Mouse (Mus musculus) MEL (cell line): ENCODE measurements around the gene Bcl2a1d. TPM values are rescaled to one million over a fixed set of nuclear protein-coding genes. Genes with fewer than 3 reads are reported as not detected.
"Not testable (repeated sequence)": the region's sequence is repeated elsewhere in the genome, so short reads cannot be mapped to it uniquely, and the experiment has no call there.

Experiments used
- DNase-seq: peaks from one replicate; pipeline ENCODE4 v3.0.0; 2011; ENCODE audit warnings: low read depth, low spot score
- H3K27ac ChIP-seq: 2 replicates; pipeline ENCODE4 v1.5.1; 2012; ENCODE audit warnings: low read depth, mild to moderate bottlenecking, control low read depth, low read length, moderate library complexity; ENCODE audit not compliant: control insufficient read depth
- H3K27me3 ChIP-seq, 2 experiments: fragments of 150-350 bp in 1 of 2; sonication (generic) in 1 of 2; 2 replicates each; pipeline ENCODE4 v1.6.1; 2012; ENCODE audit warnings: low read length in 2 of 2, mild to moderate bottlenecking in 2 of 2, improper control_type of control experiment in 1 of 2, moderate library complexity in 1 of 2; ENCODE audit not compliant: insufficient read depth in 2 of 2, control insufficient read depth in 1 of 2
- H3K36me3 ChIP-seq, 2 experiments: 2 replicates each; pipeline ENCODE4 v1.6.1; 2012 to 2014; ENCODE audit warnings: low read length in 2 of 2, improper control_type of control experiment in 1 of 2, inconsistent platforms in 1 of 2, mild to moderate bottlenecking in 1 of 2; ENCODE audit not compliant: insufficient read depth in 2 of 2, control insufficient read depth in 1 of 2
- H3K4me1 ChIP-seq, 2 experiments: fragments of 150-350 bp in 1 of 2; sonication (generic) in 1 of 2; 2 replicates each; pipeline ENCODE4 v1.6.1; 2012; ENCODE audit warnings: low read length in 2 of 2, improper control_type of control experiment in 1 of 2, mild to moderate bottlenecking in 1 of 2; ENCODE audit not compliant: insufficient read depth in 2 of 2, control insufficient read depth in 1 of 2
- H3K4me3 ChIP-seq, 2 experiments: fragments of 150-350 bp in 1 of 2; sonication (generic) in 1 of 2; 2 replicates each; pipeline ENCODE4 v1.5.1; 2012; ENCODE audit warnings: low read depth in 2 of 2, low read length in 2 of 2, mild to moderate bottlenecking in 2 of 2, moderate library complexity in 2 of 2, control low read depth in 1 of 2, improper control_type of control experiment in 1 of 2; ENCODE audit not compliant: control insufficient read depth in 1 of 2, insufficient read depth in 1 of 2
- H3K79me2 ChIP-seq: 2 replicates; pipeline ENCODE4 v1.6.1; 2012; ENCODE audit warnings: mild to moderate bottlenecking, low read length, moderate library complexity; ENCODE audit not compliant: control insufficient read depth, poor library complexity, insufficient read depth
- H3K9ac ChIP-seq: 2 replicates; pipeline ENCODE4 v1.6.1; 2012; ENCODE audit warnings: low read depth, mild to moderate bottlenecking, control low read depth, low read length, moderate library complexity; ENCODE audit not compliant: control insufficient read depth, poor library complexity, severe bottlenecking
- H3K9me3 ChIP-seq: fragments of 150-350 bp; sonication (generic); replicated peaks from 2 replicates; pipeline ENCODE4 v1.6.1; 2012; ENCODE audit warnings: mild to moderate bottlenecking, low read length, improper control_type of control experiment, moderate library complexity; ENCODE audit not compliant: insufficient read depth
- CTCF ChIP-seq, 3 experiments: IDR thresholded peaks in 2 of 3; conservative IDR thresholded peaks in 1 of 3; 2 replicates each; pipeline ENCODE4 v1.5.1; 2011 to 2012; ENCODE audit warnings: low read length in 3 of 3, low read depth in 2 of 3, mild to moderate bottlenecking in 2 of 3, improper control_type of control experiment in 1 of 3, inconsistent platforms in 1 of 3, mixed read lengths in 1 of 3, moderate library complexity in 1 of 3; ENCODE audit not compliant: control insufficient read depth in 1 of 3, insufficient read depth in 1 of 3, poor library complexity in 1 of 3, severe bottlenecking in 1 of 3
- polyA plus RNA-seq, 2 experiments: library from polyadenylated mRNA; stranded (reverse) in 1 of 2; unstranded in 1 of 2; fragments of >175 nt in 1 of 2; fragments of >200 nt in 1 of 2; gene quantifications; 2 replicates each; pipeline versions ENCODE4 v1.2.1 to v1.2.4; 2012; ENCODE audit warnings: low replicate concordance in 2 of 2, low read depth in 1 of 2; ENCODE audit not compliant: insufficient read length in 2 of 2, insufficient read depth in 1 of 2, missing spikeins in 1 of 2
- total RNA-seq: library from RNA; depleted of rRNA; stranded (reverse); fragments of 300-350 nt; gene quantifications from 2 replicates; pipeline ENCODE4 v1.2.3, GENCODE M21; 2012

Bcl2a1d gene
- total and polyA plus RNA-seq, 3 experiments: 0.19 TPM; not detected in 2

DNA sequence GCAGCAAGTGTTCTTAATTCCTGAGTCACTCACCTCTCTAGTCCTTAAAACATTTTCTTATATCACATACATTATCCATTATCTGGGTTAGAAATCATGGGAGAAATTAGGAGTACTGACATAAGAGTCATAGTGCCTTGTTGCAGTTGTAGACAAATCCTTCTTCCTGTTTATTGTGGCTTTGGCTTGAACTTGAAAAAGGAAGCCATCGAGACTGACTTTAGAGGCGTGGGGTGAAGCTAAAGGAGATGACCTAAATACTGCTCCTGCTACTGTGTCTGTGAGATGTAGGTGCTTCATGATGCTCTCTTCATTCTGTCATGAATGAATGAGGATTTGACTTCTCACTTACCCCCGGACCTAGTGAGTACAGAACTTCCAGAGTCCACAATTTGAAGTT lies 620 bp upstream of the Bcl2a1d start:
- DNase-seq, H3K36me3 ChIP-seq, H3K4me1 ChIP-seq, H3K4me3 ChIP-seq, H3K9me3 ChIP-seq, H3K9ac ChIP-seq, H3K27me3 ChIP-seq, H3K27ac ChIP-seq, H3K79me2 ChIP-seq: not testable (repeated sequence)

DNA sequence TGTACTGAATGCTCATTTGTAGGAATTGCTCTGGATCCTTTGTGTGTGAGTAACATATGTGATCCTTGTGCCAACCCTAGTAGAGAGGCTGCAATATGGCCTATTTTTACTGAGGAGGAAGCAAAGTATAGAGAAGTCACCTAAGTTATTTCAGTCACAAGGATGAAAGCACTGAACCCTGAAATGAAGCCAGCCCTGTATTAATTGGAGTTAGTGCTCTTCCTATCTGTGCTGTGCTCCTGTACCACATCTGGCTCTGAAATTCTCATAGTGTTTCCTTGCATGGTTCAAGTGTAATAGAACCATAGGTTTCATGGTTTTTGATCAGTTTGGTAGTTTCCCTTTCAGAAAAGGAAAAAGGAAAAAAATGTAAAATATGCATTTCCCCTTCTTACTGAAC lies 3.4 kb downstream of the Bcl2a1d start:
- H3K36me3 ChIP-seq, H3K9ac ChIP-seq, DNase-seq, H3K27ac ChIP-seq, H3K4me3 ChIP-seq, H3K79me2 ChIP-seq, H3K4me1 ChIP-seq, H3K9me3 ChIP-seq, H3K27me3 ChIP-seq: not testable (repeated sequence)

DNA sequence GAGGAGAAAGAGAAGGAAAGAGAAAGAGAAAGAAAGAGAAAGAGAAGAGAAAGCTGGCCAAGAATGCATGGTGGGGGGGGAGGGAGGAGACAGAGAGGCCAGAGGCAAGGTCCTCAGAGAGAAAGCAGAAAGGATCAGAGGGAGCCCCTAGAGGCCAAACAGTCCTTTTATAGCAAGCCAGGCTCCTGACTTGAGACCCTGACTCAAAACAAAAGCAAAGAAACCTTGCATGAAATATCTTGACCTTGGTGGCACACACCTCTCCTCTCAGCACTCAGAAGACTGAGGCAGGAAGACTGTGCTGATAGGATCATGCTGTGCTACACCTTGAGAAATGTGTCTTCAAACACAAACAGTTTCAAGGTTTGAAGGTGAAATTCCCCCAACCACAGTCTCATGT lies 10.1 kb downstream of the Bcl2a1d start:
- not testable (repeated sequence) for H3K27me3 ChIP-seq, H3K79me2 ChIP-seq, DNase-seq, H3K9ac ChIP-seq, H3K27ac ChIP-seq, H3K4me3 ChIP-seq, H3K9me3 ChIP-seq, H3K4me1 ChIP-seq, H3K36me3 ChIP-seq

DNA sequence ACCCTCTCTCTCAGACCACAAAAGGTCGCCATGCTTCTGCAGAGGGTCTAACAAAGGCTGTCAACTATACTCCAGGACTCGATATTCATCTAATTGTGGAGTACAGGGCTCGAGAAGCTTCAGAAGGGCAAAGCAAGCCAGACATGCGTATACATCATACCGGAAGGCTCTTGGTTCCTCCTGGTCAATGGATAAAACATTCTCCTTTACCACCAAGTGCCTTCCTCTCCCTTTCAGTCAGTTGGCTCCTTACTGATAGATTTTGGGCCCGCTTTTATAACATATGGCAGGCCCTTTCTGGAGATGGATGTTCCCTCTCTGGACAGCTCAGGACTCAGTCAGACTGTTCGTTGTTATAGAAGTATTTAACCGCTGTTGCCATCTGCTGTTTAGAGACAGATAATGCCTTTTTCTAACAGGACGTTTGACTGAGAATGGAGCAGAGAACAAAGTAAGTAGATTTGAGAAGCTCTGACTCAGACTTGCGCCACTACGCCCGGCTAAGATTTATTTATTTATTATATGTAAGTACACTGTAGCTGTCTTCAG lies 11.7 kb downstream of the Bcl2a1d start, which contains the start of gene Mthfsl:
TSS of gene Mthfsl (minus strand) at position 308 of the 549 bp plus-strand sequence.
- Histone ChIP-seq H3K4me3 (peak within 1 kb of the TSS; percentile 55 to 69), H3K27ac (peak within 1 kb of the TSS; percentile 34; the same call in 1 of the 2 replicates), H3K9ac (peak within 1 kb of the TSS; percentile 46)
- not testable (repeated sequence) for H3K36me3 ChIP-seq, H3K79me2 ChIP-seq, H3K27me3 ChIP-seq, H3K4me1 ChIP-seq, H3K9me3 ChIP-seq
- DNase-seq: peak; percentile 43
- peak in 1 of 3 experiments; percentile 11; a peak in 1 of 6 replicates for TF ChIP-seq CTCF (IDR thresholded peaks at IDR 0.05 in 2 of 3, conservative IDR thresholded peaks at IDR 0.05 in 1 of 3; ENCODE audit: control insufficient read depth in 1 of 3, insufficient read depth in 1 of 3, low read depth in 2 of 3, low read length in 3 of 3, poor library complexity in 1 of 3, severe bottlenecking in 1 of 3)
